Mouse (Mus musculus): ENCODE measurements around the gene Pan3.

Pan3 gene

DNA sequence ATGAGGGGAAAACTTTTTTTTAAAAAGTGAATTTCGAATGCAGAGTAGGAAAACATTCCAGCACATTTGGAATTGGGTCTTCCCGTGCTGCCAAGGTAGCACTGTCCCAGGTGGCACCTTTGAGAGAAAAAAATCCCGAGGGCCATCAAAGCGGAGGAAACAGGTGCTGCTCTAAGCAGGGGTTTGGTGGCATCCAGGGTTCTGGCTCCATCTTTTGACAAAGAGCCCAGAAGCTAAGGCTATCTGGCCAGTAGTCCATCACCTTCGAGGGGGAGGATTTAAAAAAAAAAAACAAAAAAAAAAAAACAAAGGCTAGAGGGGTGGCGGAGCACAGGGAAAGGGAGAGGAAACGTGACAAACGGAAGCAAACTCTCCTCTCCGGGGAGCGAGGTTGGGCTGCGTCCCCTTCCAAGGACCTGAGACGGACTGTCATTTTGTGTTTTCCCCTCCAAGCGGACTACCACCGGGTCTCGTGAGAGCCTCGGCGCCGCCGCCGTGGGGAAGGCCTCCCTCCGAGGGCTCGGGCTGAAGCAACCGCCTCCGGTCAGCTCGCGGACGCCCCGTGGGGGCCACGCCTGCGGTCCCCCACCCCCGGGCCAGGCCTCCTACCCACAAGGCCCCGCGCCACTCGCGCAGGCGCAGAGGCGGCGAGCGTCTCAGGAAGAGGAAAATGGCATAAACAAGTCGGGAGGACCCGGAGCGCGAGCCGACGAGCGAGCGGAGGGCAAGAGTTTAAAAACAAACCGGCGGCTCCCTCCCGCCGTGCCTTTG, at the start of gene Pan3:
Pan3 (plus strand) TSS at position 627 of the 771 bp plus-strand sequence.
- 1% methylated on average over 51 of the region's 51 CpGs for WGBS

DNA sequence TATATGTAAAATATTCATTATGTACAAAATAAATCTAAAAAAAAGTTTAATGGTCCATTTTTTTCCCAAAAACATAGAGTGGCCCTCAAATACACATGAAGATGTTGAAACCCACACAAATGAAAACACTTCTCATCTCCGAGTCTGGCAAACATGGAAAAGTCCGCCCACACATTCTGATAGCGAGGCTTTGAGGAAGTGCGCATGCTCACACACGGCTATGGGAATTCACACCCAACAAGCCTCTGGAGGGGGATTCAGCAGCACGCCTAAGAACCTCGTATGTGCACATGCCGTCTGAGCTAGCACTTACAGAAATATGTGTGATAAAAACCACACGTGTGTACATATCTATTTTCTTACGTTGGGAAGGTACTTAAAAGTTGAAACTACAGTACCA, 48.6 kb upstream of the Pan3 start:
- 62% methylated on average over 10 of the region's 10 CpGs for WGBS

DNA sequence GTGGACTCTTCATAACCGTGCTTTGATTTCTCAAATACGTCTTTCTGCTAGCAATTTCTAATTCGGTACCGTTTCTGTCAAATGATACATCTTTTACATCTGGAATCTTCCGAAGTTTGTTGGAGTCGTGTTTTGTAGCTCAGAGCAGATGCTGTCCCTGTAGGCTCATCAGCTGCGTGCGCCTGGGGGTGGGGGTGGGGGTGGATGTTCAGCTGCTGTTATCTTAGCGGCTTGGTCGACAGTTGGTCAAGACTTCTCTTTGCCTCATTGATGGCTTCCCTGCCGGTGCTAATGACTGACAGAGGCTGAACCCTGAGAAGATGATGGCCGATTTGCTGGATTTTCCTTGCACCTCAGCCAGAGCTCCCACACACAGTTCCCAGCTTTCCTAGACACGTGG, 43.1 kb upstream of the Pan3 start:
- 83% methylated on average over 13 of the region's 13 CpGs for WGBS

DNA sequence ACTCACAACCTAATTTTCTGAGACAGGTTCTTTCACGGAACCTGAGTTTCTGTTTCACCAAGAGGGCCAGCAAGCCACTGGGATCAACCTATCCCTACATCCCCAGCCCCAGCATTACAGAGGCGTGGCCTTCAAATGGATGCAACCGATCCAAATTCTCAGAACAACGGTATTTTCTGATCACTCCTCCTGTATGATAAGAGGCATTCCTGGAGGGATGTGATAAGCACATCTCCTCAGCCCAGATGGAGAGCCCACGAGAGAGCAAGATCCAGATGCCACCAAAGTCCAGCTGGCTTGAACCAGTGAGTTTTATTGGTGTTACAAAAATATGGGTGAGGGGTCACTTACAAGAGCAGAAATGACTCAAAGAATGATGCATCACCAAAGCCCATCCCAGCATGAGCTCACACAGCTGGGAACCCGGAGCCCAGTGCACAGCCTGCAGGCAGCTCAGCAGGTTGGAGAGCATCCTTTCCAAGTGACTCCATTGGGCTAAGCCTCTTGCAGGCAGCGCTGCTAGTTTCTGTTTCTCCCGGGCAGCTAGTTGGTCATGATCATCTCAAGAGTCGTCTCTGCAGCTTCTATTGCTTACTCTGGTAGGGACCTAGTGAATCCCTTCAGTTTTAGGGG, 41.5 kb upstream of the Pan3 start:
- WGBS: 81% methylated on average over 9 of the region's 9 CpGs

DNA sequence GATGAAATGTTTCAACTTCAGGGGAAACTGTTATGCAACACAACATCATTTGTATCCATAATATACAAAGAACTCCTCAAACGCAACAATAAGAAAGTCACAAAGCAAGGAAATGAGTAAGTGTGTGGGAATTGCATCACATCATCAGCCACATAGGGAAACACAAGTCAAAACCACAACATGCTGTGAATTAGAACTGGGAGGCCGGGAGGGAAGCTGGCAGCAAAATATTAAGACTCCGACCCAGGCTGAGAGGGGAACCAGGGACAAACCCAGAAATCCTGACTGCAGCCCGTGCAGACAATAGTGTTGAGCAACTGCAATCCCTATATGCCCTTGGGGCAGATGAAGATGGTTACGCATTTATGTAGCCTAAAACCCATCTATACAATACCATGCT, 40.9 kb upstream of the Pan3 start:
- WGBS: 71% methylated on average over 5 of the region's 5 CpGs

DNA sequence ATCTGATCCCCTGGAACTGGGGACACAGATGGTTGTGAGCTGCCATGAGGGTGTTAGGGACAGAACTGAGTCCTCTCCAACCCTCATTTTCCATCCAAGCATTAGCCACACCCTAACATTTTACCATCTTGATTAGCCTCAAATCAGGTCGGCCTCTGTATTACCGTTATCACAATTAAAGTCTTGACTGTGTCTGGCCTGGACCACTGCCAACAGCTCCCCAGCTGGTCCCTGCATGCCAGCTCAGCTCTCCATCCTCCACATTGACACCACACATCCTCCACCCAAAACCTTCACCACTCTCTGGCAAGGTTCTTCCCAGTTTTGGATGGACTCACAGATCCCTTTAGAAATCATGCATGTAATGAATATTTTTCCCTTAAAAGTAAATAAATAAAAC, 39.2 kb upstream of the Pan3 start:
- WGBS: 42% methylated on average over 2 of the region's 2 CpGs

DNA sequence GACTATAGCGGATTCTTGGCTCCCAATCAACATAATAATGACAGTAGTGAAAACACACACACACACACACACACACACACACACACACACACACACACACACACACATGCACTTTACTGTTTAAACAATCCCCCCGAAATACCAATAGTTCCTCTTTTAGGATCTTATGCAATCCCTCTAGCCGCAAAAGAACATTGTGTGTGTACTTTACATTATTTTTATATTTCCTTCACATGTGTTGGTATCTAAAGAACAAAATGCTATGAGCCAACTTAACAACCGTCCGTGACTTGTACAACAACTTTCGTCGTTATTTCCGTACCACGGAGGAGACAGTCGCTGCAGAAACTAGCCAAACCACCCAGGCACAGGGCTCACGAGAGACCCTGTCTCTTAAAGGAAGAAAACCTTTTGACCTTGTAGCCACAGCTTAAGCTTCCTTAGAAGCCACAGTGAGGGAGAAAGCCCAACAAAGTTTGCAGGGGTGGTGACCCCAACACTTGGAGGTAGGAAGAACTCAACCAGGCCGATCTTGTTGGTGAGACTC, 37.2 kb upstream of the Pan3 start:
- WGBS: 64% methylated on average over 12 of the region's 12 CpGs

DNA sequence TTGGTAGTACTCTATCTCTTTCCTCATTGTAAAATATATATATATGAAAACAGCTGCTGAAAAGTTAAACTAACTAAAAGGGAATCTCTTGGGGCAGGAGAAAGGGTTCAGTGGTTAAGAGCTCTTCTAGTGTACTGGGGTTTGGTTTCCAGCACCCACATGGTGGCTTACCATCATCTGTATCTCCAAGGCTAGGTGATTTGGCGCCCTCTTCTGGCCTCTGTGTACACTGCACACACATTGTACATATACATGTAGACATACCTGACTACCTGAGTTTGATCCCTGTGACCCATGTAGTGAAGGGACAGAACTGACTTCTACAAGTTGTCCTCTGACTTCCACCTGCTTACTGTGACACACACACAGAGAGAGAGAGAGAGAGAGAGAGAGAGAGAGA, 34.9 kb upstream of the Pan3 start:
- WGBS: 22% methylated on average over 1 of the region's 1 CpGs

DNA sequence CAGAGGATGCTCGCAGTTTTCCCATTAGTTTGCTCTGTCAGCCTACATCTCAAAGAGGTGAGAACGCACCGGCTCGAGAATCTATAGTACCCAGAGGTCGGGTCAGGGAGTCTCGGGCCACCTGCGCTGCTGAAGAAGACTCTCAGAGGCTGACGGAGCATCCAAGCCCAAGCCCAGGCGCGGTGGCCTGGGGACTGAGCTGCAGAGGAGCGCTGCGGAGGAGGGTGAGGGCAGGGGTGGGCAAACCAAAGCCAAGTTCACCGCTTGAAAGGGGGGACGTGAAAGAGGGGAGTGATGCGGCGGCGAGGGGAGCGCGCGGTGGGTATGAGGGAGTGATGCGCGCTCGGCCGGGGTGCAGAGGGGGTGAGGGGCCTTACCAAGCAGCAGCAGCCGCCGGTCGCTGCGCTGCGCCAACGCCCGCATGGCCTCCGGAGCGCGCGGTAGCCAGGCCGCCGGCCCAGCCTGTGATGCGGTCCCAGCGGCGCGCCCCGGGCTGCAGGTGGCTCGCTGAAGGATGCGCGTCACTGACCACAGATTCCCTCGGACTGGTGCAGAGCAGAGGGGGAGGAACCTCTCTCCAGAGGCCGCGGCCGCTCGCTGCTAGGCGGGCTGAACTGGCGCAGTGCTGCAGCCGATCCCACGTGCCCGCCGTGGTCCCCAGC, 30.0 kb upstream of the Pan3 start, which contains the start of gene Flt3:
Flt3 (minus strand) TSS at position 647 of the 662 bp plus-strand sequence.
- WGBS: 3% methylated on average over 55 of the region's 56 CpGs

DNA sequence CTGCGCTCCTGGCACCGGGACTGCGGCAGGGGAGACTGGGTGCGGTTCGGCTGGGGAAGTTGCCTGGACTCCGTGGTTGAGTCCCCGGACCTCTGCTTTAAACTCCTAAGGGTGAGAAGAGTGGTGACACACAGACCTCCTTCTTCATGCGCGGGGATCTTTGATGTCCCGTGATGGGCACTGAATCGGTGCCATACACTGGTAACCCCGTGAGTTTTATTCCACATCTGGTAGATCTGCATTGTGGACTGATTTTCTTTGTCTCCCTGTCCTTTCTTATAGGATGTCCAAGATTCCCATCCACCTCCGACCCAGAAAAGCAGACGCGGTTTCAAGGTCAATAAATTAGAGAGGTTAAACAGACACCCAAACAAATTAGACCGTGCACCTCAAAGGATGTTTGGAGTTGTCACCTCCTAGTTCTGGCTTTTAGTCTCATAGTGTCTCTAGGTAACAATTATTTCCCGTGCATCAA, 29.4 kb upstream of the Pan3 start:
- WGBS: 3% methylated on average over 17 of the region's 17 CpGs

DNA sequence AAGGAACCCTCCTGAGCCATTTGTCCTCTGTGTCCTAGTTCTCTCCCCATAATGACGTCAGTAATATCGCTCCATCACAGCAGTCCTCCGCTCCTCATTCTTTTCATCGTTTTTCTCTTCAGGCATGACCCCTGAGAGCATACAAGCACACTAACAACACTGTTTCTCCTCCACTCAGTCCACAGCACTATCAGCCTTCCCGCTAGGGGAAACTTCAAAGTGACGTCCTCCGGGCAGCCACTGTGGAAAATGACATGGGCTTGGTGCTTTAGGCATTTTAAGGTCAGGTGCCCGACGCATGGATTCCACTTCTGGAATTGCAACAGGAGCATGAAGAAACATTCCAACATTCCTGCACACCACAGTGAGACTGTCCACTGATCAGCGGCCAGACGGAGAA, 28.9 kb upstream of the Pan3 start:
- WGBS: 32% methylated on average over 11 of the region's 11 CpGs

DNA sequence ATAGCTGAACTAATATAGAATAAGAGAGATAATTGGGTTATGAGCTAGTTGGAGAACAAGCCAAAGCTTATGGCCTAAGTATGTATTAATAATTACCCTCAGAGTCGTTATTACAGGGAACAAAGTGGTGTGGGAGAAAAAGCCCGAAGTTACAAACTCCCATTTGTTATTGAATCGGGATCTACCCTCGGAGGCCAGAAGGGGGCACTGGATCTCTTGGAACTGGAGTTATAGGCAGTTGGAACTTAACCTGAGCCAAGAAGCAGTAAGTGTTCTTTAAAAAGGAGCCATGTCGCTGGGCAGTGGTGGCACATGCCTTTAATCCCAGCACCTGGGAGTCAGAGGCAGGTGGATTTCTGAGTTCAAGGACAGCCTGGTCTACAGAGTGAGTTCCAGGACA, 27.5 kb upstream of the Pan3 start:
- 6% methylated on average over 5 of the region's 5 CpGs for WGBS

DNA sequence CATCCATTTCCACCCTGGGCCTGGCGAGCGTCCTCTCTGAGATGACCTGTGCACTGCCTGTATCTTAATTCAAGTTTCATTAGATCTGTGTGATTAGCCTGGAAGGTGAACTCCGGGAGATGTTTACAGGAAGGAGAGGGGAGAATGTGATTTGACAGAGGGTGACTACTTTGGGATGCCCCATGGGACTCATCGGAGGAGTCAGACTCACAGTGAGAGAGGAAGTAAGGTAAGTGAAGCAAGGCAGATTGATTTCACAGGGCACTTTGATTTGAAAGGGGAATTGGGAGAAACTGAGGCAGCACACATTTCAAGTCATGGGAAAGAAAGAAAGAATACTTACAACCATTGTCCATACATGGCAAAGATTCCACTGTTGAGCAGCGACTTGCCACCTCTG, 23.8 kb upstream of the Pan3 start:
- 83% methylated on average over 5 of the region's 5 CpGs for WGBS

DNA sequence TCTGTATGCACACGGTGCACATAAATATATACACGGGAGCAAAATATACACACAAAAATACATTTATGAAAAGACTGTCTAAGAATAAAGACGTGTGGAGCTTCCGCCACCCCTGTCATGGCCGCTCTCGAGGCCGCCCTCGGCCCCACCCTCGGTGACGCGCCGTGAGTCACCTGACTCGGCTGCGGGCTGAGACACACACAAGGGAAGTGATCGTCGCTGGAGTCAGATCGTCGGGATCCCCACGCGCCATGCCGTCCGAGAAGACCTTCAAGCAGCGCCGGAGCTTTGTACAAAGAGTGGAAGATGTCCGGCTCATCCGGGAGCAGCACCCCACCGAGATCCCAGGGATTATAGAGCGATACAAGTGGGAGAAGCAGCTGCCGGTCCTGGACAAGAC, 21.2 kb upstream of the Pan3 start:
- WGBS: 56% methylated on average over 29 of the region's 29 CpGs

DNA sequence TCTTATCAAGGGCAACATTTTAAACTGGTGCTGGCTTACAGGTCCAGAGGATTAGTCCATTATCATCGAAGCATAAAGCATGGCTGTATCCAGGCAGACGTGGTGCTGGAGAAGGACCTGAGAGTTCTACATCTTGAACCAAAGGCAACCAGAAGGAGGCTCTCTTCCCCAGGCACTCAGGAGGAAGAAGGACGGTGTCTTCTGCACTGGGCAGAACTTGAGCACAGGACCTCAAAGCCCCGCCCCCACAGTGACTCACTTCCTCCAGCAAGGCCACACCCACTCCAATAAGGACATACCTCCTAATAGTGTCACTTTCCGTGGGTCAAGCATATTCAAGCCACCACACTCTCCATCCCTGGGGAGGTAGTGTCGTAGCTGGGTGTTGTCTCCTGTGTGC, 19.4 kb upstream of the Pan3 start:
- 80% methylated on average over 6 of the region's 6 CpGs for WGBS

DNA sequence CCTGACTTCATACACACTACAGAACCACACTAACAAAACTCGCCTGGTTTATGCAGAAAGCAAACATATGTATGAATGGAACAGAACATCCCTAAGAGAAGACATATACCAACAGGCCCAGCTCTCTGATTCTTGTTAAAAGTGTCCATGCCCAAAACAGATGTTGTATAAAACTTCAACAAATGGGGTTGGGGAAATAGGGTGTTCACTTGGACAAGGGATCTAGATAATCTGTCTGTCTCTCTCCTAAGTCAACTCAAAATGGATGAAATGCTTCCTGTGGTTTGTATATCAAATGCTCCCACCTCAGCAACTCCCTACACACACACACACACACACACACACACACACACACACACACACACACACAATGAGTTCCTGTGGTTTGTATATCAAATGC, 12.0 kb upstream of the Pan3 start:
- 85% methylated on average over 1 of the region's 1 CpGs for WGBS

DNA sequence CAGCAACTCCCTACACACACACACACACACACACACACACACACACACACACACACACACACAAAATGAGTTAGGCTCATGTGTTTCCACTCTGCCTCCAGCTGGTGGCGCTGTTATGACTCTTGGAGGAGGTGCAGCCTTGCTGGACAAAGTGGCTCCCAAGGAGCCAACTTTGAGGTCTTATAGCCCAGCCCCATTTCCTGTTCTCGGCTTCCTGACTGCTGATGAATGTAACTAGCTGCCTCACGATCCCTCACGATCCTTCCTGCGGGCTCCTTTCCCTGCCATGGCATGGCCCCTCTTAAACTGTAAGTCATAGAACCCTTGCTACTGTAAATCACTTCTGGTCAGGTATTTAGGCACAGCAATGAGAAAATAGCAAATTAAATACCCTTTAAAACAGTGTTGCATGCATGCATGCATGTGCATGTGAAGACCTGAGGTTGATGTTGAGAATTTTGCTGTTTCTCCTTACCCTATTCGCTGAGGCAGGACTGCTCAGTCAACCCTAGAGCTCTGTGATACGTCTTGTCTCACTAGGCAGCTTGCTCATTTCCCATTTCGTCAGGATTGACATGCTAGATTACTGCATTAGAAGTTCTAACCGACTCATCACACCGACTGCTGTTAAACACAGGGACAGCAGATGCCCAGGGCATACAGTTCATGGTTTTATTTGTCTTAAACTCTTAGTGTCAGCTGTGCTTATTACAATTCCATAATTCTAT, 11.4 kb upstream of the Pan3 start:
- WGBS: 55% methylated on average over 10 of the region's 10 CpGs

DNA sequence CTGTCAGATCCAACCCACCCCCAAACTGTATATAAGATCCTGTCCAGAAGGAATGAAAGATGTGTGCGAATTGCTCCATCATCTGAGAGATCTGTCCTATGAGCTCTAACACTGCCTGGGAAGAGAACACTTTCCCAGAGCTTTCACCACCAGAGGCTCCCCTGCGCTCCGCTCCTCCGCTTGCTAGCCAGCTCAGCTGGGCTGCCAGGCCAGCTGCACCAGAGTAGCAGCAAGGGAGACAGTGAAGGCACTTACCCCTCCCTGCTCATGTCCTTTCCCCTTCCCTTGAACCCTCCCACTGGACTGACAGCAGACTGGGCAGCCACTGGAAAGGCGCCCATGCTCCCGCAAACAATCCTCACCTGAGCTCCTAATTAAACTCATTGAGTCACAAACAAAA, 6.3 kb upstream of the Pan3 start:
- WGBS: 37% methylated on average over 6 of the region's 6 CpGs

DNA sequence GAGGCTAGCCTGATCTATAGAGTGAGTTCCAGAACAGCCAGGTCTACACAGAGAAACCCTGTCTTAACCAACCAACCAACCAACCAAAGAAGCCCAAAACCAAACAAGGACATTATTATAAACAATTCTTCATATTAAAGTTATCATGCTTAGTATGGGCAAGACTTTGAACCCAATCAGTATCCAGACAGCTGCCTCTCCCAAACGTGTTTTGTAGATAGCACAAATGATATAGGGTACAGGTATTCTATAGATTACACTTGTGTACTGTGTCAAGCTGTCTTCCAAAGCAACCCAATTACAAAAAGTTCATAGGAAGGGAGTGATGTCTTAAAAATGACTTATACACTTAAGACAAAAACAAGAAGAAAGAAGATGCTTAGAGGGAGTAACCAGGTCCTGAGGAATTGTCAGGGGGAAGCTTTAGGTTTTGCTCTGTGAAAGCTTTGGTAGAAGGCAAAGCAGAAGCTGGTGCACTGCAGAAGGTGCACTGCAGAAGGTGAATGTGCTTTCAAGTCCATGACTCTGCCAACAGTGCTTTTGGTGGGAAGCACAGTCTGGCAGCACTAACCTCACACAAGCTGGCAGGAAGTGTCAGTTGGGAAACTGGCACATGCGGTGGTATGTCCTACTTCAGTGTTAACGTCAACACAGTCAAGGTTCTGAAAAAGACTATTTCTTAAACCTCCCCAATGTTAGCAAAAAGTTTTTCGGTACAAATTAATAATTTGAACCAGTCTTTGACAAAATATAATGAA, 3.7 kb upstream of the Pan3 start:
- WGBS: 66% methylated on average over 4 of the region's 4 CpGs

DNA sequence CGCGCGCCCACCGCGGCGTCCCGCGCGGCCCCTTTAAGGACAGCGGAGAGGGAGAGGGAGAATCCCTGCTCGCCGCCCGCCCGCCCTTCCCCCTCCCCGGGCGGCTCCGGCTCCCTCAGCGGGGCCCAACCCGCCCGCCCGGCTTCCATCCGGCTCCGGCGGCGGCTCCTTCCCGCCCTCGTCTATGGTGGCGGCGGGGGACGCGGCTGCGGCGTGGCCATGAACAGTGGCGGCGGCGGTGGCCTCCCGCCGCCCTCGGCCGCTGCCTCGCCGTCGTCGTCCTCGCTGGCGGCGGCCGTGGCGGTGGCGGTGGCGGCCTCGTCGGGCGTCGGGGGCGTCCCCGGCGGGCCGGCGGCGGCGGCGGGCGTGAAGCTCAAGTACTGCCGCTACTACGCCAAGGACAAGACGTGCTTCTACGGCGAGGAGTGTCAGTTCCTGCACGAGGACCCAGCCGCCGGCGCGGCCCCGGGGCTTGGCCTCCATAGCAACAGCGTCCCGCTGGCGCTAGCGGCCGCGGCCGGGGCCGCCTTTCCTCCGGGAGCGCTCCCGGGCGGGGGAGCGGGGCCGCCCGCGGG, 487 bp downstream of the Pan3 start:
- under 1% methylated on average over 90 of the region's 91 CpGs for WGBS

All from cerebral cortex, adult 2 months (tissue).